Mouse (Mus musculus): ENCODE results near the gene Olfr223. TPM values are rescaled to one million over a fixed set of nuclear protein-coding genes. Genes with fewer than 3 reads are reported as not detected.

Gene Olfr223
- not detected in 2 replicates for polyA plus RNA-seq (2012; rRNA removed)

- TF ChIP-seq POLR2A (IDR thresholded peaks at IDR 0.05; ENCODE audit: control insufficient read depth, extremely low read depth, insufficient read depth, low read length, poor library complexity), result no peak
- no peak for TF ChIP-seq CTCF (IDR thresholded peaks at IDR 0.05; ENCODE audit: borderline replicate concordance, control insufficient read depth, extremely low read depth, insufficient read depth, low read length, poor library complexity)
- no peak within 1 kb of the TSS for H3K27ac ChIP-seq (ENCODE audit: control insufficient read depth, insufficient read depth, low read length)
- no peak for DNase-seq
- WGBS, result 89% methylated on average over 6 of the region's 6 CpGs
- H3K4me1 ChIP-seq (replicated peaks; ENCODE audit: control insufficient read depth, insufficient read depth, low read length), result no peaks in the 10 kb centered on the region
- H3K27me3 ChIP-seq (ENCODE audit: control insufficient read depth, insufficient read depth, low read length), result no peaks in the 10 kb centered on the region
- no peak within 1 kb of the TSS for H3K4me3 ChIP-seq (ENCODE audit: control insufficient read depth, insufficient read depth, low read length)
- H3K36me3 ChIP-seq (ENCODE audit: control insufficient read depth, insufficient read depth, low read length), result no peaks in the 10 kb centered on the region
Measured at GRCm38 (mm10) chr11:59593189-59593588, at the start of gene Olfr223. Olfr223 (minus strand) TSS chr11:59593289.

- H3K27me3 ChIP-seq (ENCODE audit: control insufficient read depth, insufficient read depth, low read length), result no peaks in the 10 kb centered on the region
- H3K27ac ChIP-seq (ENCODE audit: control insufficient read depth, insufficient read depth, low read length), result no peak overlapping the region
- H3K4me1 ChIP-seq (replicated peaks; ENCODE audit: control insufficient read depth, insufficient read depth, low read length), result peaks cover 13% of the 10 kb centered on the region
- 95% methylated on average over 8 of the region's 8 CpGs for WGBS
- no peaks in the 10 kb centered on the region for H3K36me3 ChIP-seq (ENCODE audit: control insufficient read depth, insufficient read depth, low read length)
- DNase-seq, result no peak
- TF ChIP-seq CTCF (IDR thresholded peaks at IDR 0.05; ENCODE audit: borderline replicate concordance, control insufficient read depth, extremely low read depth, insufficient read depth, low read length, poor library complexity) (no peak), POLR2A (IDR thresholded peaks at IDR 0.05; ENCODE audit: control insufficient read depth, extremely low read depth, insufficient read depth, low read length, poor library complexity) (no peak)
- no peak overlapping the region for H3K4me3 ChIP-seq (ENCODE audit: control insufficient read depth, insufficient read depth, low read length)
Measured at GRCm38 (mm10) chr11:59642420-59642819, 49.3 kb upstream of the Olfr223 start.

- Histone ChIP-seq H3K4me1 (replicated peaks; ENCODE audit: control insufficient read depth, insufficient read depth, low read length) (peaks cover 22% of the 10 kb centered on the region), H3K27me3 (ENCODE audit: control insufficient read depth, insufficient read depth, low read length) (no peaks in the 10 kb centered on the region), H3K36me3 (ENCODE audit: control insufficient read depth, insufficient read depth, low read length) (no peaks in the 10 kb centered on the region), H3K27ac (ENCODE audit: control insufficient read depth, insufficient read depth, low read length) (no peak overlapping the region), H3K4me3 (ENCODE audit: control insufficient read depth, insufficient read depth, low read length) (no peak overlapping the region)
- WGBS, result 89% methylated on average over 5 of the region's 5 CpGs
- no peak for DNase-seq
- no peak for TF ChIP-seq POLR2A (IDR thresholded peaks at IDR 0.05; ENCODE audit: control insufficient read depth, extremely low read depth, insufficient read depth, low read length, poor library complexity)
- TF ChIP-seq CTCF (IDR thresholded peaks at IDR 0.05; ENCODE audit: borderline replicate concordance, control insufficient read depth, extremely low read depth, insufficient read depth, low read length, poor library complexity), result no peak
Measured at GRCm38 (mm10) chr11:59641227-59641626, 48.1 kb upstream of the Olfr223 start.

- WGBS, result 96% methylated on average over 4 of the region's 4 CpGs
- no peak overlapping the region for H3K27ac ChIP-seq (ENCODE audit: control insufficient read depth, insufficient read depth, low read length)
- TF ChIP-seq CTCF (IDR thresholded peaks at IDR 0.05; ENCODE audit: borderline replicate concordance, control insufficient read depth, extremely low read depth, insufficient read depth, low read length, poor library complexity) (no peak), POLR2A (IDR thresholded peaks at IDR 0.05; ENCODE audit: control insufficient read depth, extremely low read depth, insufficient read depth, low read length, poor library complexity) (no peak)
- no peak overlapping the region for H3K4me3 ChIP-seq (ENCODE audit: control insufficient read depth, insufficient read depth, low read length)
- no peaks in the 10 kb centered on the region for H3K36me3 ChIP-seq (ENCODE audit: control insufficient read depth, insufficient read depth, low read length)
- H3K4me1 ChIP-seq (replicated peaks; ENCODE audit: control insufficient read depth, insufficient read depth, low read length), result peaks cover 26% of the 10 kb centered on the region
- no peaks in the 10 kb centered on the region for H3K27me3 ChIP-seq (ENCODE audit: control insufficient read depth, insufficient read depth, low read length)
- no peak for DNase-seq
Measured at GRCm38 (mm10) chr11:59639957-59640643, 47.0 kb upstream of the Olfr223 start.

GRCm38 (mm10) chr11:59636695-59637414, 43.8 kb upstream of the Olfr223 start:
- H3K4me1 ChIP-seq (replicated peaks; ENCODE audit: control insufficient read depth, insufficient read depth, low read length), result peaks cover 38% of the 10 kb centered on the region
- no peaks in the 10 kb centered on the region for H3K36me3 ChIP-seq (ENCODE audit: control insufficient read depth, insufficient read depth, low read length)
- no peak for DNase-seq
- H3K27me3 ChIP-seq (ENCODE audit: control insufficient read depth, insufficient read depth, low read length), result no peaks in the 10 kb centered on the region
- TF ChIP-seq CTCF (IDR thresholded peaks at IDR 0.05; ENCODE audit: borderline replicate concordance, control insufficient read depth, extremely low read depth, insufficient read depth, low read length, poor library complexity), result no peak
- TF ChIP-seq POLR2A (IDR thresholded peaks at IDR 0.05; ENCODE audit: control insufficient read depth, extremely low read depth, insufficient read depth, low read length, poor library complexity), result no peak
- no peak overlapping the region for H3K4me3 ChIP-seq (ENCODE audit: control insufficient read depth, insufficient read depth, low read length)
- no peak overlapping the region for H3K27ac ChIP-seq (ENCODE audit: control insufficient read depth, insufficient read depth, low read length)
- WGBS, result 40% methylated on average over 7 of the region's 7 CpGs

- TF ChIP-seq CTCF (IDR thresholded peaks at IDR 0.05; ENCODE audit: borderline replicate concordance, control insufficient read depth, extremely low read depth, insufficient read depth, low read length, poor library complexity) (no peak), POLR2A (IDR thresholded peaks at IDR 0.05; ENCODE audit: control insufficient read depth, extremely low read depth, insufficient read depth, low read length, poor library complexity) (no peak)
- Histone ChIP-seq H3K4me3 (ENCODE audit: control insufficient read depth, insufficient read depth, low read length) (no peak overlapping the region), H3K36me3 (ENCODE audit: control insufficient read depth, insufficient read depth, low read length) (no peaks in the 10 kb centered on the region), H3K4me1 (replicated peaks; ENCODE audit: control insufficient read depth, insufficient read depth, low read length) (peaks cover 42% of the 10 kb centered on the region), H3K27me3 (ENCODE audit: control insufficient read depth, insufficient read depth, low read length) (no peaks in the 10 kb centered on the region), H3K27ac (ENCODE audit: control insufficient read depth, insufficient read depth, low read length) (no peak overlapping the region)
- WGBS, result 89% methylated on average over 12 of the region's 12 CpGs
- DNase-seq, result no peak
Measured at GRCm38 (mm10) chr11:59635821-59636694, 43.0 kb upstream of the Olfr223 start.
